Mouse (Mus musculus) megakaryocyte, embryonic 14.5 days (primary cell): ENCODE results near the gene Ttc7b. TPM values are rescaled to one million over a fixed set of nuclear protein-coding genes. Genes with fewer than 3 reads are reported as not detected.

Experiments used
- H3K27me3 ChIP-seq: replicated peaks from 2 replicates; pipeline ENCODE3; 2012; ENCODE audit warnings: inconsistent platforms
- H3K36me3 ChIP-seq: replicated peaks from 2 replicates; pipeline ENCODE3; 2012; ENCODE audit warnings: low read length, inconsistent platforms, mixed read lengths
- H3K4me1 ChIP-seq: 2 replicates; pipeline ENCODE4 v1.6.1; 2012; ENCODE audit warnings: inconsistent platforms
- H3K4me3 ChIP-seq: replicated peaks from 2 replicates; pipeline ENCODE3; 2012; ENCODE audit warnings: moderate library complexity, mild to moderate bottlenecking, inconsistent platforms
- H3K9me3 ChIP-seq: 2 replicates; pipeline ENCODE4 v1.6.1; 2012; ENCODE audit warnings: inconsistent platforms
- FLI1 ChIP-seq: IDR thresholded peaks from 2 replicates; pipeline ENCODE4 v1.6.1; 2012; ENCODE audit warnings: low read length, inconsistent platforms, mixed read lengths
- GATA1 ChIP-seq: IDR thresholded peaks from 3 replicates; pipeline ENCODE4 v1.6.1; 2012; ENCODE audit warnings: mixed read lengths, low read length, inconsistent platforms, borderline replicate concordance
- polyA plus RNA-seq: library from polyadenylated mRNA; stranded (reverse); fragments of >175 nt; gene quantifications from 2 replicates; pipeline ENCODE4 v1.2.3, GENCODE M21; 2012; ENCODE audit warnings: low replicate concordance; ENCODE audit not compliant: insufficient read depth

Ttc7b gene
- polyA plus RNA-seq, 1 experiment: 170 TPM

DNA sequence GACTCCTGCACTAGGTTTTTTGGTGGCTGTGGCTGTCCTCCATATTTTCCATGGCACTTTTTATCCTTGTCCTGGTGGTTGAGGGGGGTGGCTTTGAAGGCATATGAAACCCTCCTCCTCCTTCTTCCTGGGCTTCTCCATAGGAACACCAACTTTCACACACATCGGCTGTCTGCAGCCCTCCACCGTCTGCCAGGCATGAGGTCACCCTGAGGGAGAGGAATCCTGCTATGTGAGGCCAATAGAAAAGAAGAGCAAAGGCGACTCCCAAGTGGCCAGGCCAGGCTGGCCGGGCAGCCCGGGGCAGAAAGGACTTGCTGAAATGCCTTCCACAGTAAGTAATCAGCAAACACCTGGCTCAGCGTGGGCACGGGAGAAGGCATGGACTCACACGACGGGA, 8.0 kb downstream of the Ttc7b start:
- TF ChIP-seq FLI1: no peak
- TF ChIP-seq GATA1: no peak
- peaks cover 10% of the 10 kb centered on the region for H3K9me3 ChIP-seq
- H3K36me3 ChIP-seq: peaks cover 83% of the 10 kb centered on the region
- peaks cover 98% of the 10 kb centered on the region for H3K4me1 ChIP-seq
- peak overlapping the region; percentile 25 for H3K4me3 ChIP-seq
- no peaks in the 10 kb centered on the region for H3K27me3 ChIP-seq

DNA sequence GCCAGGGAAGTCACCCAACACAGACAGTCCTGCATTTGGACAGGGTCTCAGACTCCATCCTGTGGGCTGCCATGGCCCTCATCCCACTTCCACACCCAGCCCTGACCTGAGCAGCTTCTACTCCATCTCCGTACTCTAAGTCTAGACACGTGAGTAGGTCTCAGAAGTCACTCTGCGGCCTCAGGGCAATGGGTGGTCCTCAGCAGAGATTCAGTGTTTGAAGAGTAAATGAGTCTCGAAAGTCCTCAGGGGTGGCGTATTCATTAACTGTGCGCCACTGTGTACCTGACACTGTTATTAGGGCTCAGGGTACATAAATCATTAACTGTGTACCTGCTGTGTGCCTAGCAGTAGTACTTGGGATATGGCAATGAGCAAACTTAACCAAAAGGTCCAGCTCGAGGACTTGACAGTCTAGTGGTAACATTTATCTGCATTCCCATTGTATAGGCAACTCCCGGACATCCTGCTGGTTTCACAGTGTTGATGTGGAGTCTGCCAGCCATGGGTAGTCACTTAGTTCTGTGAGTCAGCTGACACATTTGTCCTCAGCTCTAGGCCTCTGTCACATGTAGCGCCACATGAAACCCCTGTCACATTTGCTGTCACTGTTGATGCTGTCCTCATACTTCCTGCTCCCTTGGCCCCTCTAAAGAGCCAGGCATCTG, 10.9 kb downstream of the Ttc7b start:
- peaks cover 67% of the 10 kb centered on the region for H3K36me3 ChIP-seq
- peaks cover 10% of the 10 kb centered on the region for H3K9me3 ChIP-seq
- peak overlapping the region; percentile 76 for H3K4me3 ChIP-seq
- peaks cover 100% of the 10 kb centered on the region for H3K4me1 ChIP-seq
- TF ChIP-seq GATA1 (no peak), FLI1 (no peak)
- H3K27me3 ChIP-seq: no peaks in the 10 kb centered on the region

DNA sequence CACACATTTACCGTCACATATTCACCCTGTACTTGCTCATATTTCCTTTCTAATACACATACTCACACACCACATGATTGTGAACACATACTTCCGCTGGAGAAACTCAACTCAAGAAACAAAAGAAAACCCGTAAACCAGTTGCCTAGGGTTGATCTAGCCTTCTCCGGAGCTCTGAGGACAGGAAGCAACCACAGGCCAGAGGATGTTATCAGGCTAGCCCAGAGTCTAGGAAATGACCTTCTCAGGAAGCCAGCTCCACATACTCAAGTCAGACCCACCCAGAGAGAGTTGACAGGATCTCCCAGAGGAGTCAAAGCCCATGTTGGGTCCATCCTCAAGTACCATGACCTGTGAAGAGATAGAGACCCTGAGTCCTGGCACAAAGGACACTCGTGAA, 12.0 kb downstream of the Ttc7b start:
- Histone ChIP-seq H3K27me3 (no peaks in the 10 kb centered on the region), H3K9me3 (peaks cover 10% of the 10 kb centered on the region), H3K4me3 (peak overlapping the region; percentile 78), H3K36me3 (peaks cover 62% of the 10 kb centered on the region), H3K4me1 (peaks cover 100% of the 10 kb centered on the region)
- TF ChIP-seq FLI1 (peak; percentile 51; the same call in 1 of the 2 replicates), GATA1 (peak; percentile 79; the same call in 1 of the 3 replicates)

DNA sequence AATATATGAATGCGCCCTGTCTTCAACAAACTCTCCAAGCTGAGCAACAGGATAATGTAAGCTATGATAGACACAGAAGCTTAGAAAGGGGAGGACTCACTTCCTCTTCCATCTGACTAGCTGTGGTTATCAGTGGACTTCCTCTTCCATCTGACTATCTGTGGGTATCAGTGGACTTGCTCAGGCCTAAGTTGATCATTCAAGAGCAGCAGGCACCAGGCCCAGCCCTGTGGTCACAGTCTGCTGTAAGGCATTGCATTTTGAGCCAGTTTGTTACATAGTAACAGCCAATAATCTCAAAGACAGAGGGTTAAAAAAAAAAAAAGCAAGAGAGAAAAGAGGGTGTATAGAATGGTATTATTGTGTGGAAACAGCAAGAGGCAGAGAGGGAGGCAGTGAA, 15.1 kb downstream of the Ttc7b start:
- Histone ChIP-seq H3K9me3 (0 out of 2 replicates have a peak, but pooled peaks cover under 1% of the 10 kb centered on the region), H3K36me3 (peaks cover 36% of the 10 kb centered on the region), H3K4me1 (peaks cover 100% of the 10 kb centered on the region), H3K27me3 (no peaks in the 10 kb centered on the region), H3K4me3 (peak overlapping the region; percentile 59)
- TF ChIP-seq GATA1 (no peak; the same call in 2 of the 3 replicates), FLI1 (no peak)

DNA sequence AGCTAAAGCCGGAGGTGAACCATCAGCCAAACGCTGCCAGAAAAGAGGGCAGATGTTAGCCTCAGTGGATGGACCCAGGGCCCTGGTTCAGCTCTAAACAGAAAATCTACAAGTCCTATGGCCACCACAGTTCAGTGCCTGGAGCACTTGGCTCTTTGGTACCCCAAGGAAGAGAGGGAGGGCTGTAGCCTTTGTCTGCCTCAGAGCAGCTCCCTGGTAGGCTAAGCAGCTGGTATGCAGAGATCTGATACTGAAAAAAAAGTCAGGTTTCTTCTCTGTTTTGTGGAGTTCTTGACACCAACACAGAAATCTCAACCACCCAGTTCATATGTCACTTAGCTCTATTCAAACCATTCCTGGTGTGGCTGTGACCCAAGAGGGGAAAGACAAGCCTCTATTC, 16.0 kb downstream of the Ttc7b start:
- Histone ChIP-seq H3K9me3 (no peaks in the 10 kb centered on the region), H3K27me3 (no peaks in the 10 kb centered on the region), H3K36me3 (peaks cover 36% of the 10 kb centered on the region), H3K4me3 (peak overlapping the region; percentile 38), H3K4me1 (peaks cover 100% of the 10 kb centered on the region)
- TF ChIP-seq FLI1 (no peak), GATA1 (no peak)

DNA sequence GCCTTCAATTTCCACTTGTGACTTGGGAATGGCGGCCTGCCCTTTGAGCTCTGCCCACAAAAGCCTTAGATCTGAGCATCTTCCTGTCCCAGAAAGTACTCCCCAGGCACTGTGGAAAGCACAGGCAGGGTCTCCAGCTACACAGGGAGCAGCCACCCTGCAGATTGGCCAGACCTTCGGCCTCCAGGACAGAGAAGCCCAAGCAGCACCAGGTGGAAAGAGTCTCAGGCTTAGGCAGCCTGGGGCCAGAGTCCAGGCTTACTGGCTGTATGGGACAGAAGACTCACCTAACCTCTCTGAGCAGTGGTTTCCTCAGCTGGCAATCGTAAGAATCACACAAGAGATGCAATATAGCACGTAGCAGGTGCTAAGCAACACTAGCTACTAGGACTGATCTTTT, 17.0 kb downstream of the Ttc7b start:
- Histone ChIP-seq H3K4me3 (no peak overlapping the region), H3K9me3 (no peaks in the 10 kb centered on the region), H3K36me3 (peaks cover 41% of the 10 kb centered on the region), H3K27me3 (no peaks in the 10 kb centered on the region), H3K4me1 (peaks cover 98% of the 10 kb centered on the region)
- TF ChIP-seq GATA1 (no peak), FLI1 (no peak)

DNA sequence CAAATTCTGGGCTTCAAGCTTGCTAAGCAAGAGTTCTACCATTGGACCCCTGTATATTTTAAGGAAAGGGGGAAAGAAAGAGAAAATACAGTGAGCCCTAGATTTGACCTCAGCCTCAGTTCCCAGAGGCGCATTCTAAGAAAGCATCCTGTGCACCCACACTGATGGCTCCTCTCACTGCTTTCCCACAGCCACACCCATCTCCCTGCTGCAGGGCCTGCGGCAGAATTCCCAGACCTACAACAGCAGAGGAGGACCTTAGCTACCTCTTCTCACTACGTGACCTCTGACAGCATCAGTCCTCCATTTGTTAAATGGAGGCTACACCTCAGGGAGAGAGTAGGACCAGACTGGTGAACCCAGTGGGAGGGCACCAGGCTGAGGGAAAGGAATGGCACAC, 18.1 kb downstream of the Ttc7b start:
- Histone ChIP-seq H3K4me3 (peak overlapping the region; percentile 23), H3K27me3 (no peaks in the 10 kb centered on the region), H3K4me1 (peaks cover 87% of the 10 kb centered on the region), H3K36me3 (peaks cover 47% of the 10 kb centered on the region), H3K9me3 (peaks cover 2% of the 10 kb centered on the region; the same call in 1 of the 2 replicates)
- TF ChIP-seq FLI1 (no peak), GATA1 (no peak)

DNA sequence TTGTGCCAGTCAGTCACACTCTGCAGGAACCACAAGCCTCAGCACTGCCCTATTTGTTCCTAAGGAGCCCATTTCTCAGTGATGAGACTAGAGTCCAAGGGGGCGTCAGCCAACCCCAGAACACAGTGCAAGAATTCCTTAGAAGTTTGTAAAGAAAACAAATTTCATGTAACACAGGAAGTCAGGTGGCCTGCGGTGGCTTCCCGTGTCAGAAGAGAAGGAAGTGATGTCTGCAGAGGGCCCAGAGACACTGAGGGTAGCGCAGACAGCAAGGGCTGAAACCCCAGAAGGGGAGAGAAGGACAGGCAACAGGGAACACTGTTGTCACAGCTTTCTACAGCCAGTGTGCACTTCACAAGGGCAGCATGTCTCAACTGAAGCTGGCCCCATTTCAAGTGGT, 19.4 kb downstream of the Ttc7b start:
- H3K9me3 ChIP-seq: peaks cover 14% of the 10 kb centered on the region
- H3K4me1 ChIP-seq: peaks cover 78% of the 10 kb centered on the region
- H3K36me3 ChIP-seq: peaks cover 51% of the 10 kb centered on the region
- no peaks in the 10 kb centered on the region for H3K27me3 ChIP-seq
- peak overlapping the region; percentile 82 for H3K4me3 ChIP-seq
- TF ChIP-seq FLI1 (no peak), GATA1 (no peak)

DNA sequence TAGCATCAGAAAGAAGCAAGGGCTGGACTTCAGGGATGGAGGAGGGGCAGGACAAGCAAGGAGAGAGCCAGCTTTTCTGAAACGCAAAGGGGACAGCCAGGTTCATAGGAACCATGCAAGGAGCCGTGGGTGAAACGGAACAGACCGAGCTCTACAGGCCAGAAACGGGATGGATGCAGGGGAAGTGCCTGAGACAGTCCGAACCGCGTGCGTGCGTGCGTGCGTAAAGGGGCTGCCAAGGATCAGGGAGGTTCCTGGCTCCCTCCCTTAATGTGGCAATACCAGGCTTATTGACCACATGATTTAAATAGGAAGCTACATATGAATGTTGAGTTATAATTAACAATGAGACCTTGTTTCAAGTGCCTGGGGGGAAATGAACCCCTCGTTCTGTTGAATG, 21.2 kb downstream of the Ttc7b start:
- peaks cover 16% of the 10 kb centered on the region for H3K9me3 ChIP-seq
- H3K4me3 ChIP-seq: no peak overlapping the region
- H3K4me1 ChIP-seq: peaks cover 71% of the 10 kb centered on the region
- peaks cover 69% of the 10 kb centered on the region for H3K36me3 ChIP-seq
- H3K27me3 ChIP-seq: no peaks in the 10 kb centered on the region
- TF ChIP-seq FLI1 (no peak), GATA1 (no peak)

DNA sequence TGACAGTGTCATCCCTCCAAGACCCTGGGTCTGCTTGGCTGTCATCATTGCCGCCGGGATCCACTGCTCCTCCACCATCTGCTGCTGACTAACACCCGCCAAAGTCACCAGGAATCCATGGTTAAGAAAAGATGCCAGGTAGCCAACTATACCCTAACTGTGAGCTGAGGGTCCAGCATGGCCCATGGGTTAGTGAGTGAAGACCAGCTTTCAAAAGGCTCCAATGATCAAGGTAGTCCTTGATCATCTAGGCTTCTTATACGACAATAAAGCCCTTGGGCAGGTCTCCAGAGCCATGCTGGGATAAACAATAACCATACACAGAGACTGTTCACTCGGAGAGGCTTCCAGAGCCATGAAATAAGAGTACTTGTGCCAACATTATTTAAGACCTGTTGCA, 22.6 kb downstream of the Ttc7b start:
- no peak for TF ChIP-seq GATA1
- TF ChIP-seq FLI1: no peak
- Histone ChIP-seq H3K27me3 (no peaks in the 10 kb centered on the region), H3K36me3 (peaks cover 75% of the 10 kb centered on the region), H3K9me3 (peaks cover 16% of the 10 kb centered on the region), H3K4me3 (no peak overlapping the region), H3K4me1 (peaks cover 70% of the 10 kb centered on the region)

DNA sequence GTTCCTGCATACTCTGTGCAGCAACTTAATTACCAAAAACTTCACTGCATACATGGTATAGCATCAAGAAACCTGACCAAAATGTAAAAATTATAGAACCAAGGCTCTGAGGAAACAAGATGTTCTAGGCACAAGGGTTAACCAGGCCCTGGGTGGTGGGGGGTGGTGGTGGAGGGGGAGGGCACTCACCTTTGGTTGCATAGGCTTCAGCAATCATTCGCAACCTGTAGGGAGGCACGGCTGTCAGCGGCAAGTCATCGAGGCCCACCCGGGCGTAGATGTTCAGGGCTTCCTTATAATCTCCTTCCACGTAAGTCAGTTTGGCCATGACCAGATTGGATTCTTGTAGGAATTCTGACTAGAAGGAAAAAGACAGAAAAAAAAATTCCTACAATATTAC, 25.5 kb downstream of the Ttc7b start:
- no peak for TF ChIP-seq GATA1
- TF ChIP-seq FLI1: no peak
- H3K9me3 ChIP-seq: peaks cover 16% of the 10 kb centered on the region
- no peak overlapping the region for H3K4me3 ChIP-seq
- peaks cover 87% of the 10 kb centered on the region for H3K36me3 ChIP-seq
- no peaks in the 10 kb centered on the region for H3K27me3 ChIP-seq
- peaks cover 49% of the 10 kb centered on the region for H3K4me1 ChIP-seq
